Mouse (Mus musculus) embryonic fibroblast, embryonic 13.5 days (primary cell): ENCODE data around the gene C330007P06Rik.

Experiments
- CTCF ChIP-seq: IDR thresholded peaks from 2 replicates; pipeline ENCODE4 v1.5.1; 2011; ENCODE audit warnings: mild to moderate bottlenecking, control low read depth, low read length, moderate library complexity, borderline replicate concordance; ENCODE audit not compliant: insufficient read depth
- POLR2A ChIP-seq: IDR thresholded peaks from 2 replicates; pipeline ENCODE4 v1.6.1; 2011; ENCODE audit warnings: low read depth, mild to moderate bottlenecking, control low read depth, low read length, moderate library complexity

- TF ChIP-seq CTCF (no peak), POLR2A (no peak)
Measured at GRCm38 (mm10) chrX:36843346-36843990, 30.4 kb downstream of the C330007P06Rik start.
